Mouse (Mus musculus): ENCODE data around the gene Dvl3. TPM values are rescaled to one million over a fixed set of nuclear protein-coding genes. Genes with fewer than 3 reads are reported as not detected.
A peak's percentile ranks its signal among the peaks of the same experiment; 100 is the strongest.

Dvl3 gene
- total and polyA plus RNA-seq, 3 experiments: 4.1 to 20.5 TPM; not detected in 1

- Histone ChIP-seq H3K27ac (ENCODE audit: control insufficient read depth, low read depth, low read length) (peak overlapping the region; percentile 77), H3K4me3 (ENCODE audit: control insufficient read depth in 1 of 2, insufficient read depth in 1 of 2, low read depth in 2 of 2, low read length in 2 of 2) (0 out of 4 replicates have a peak overlapping the region, but pooled peaks have one; percentile 0 to 24), H3K36me3 (ENCODE audit: control insufficient read depth in 1 of 2, insufficient read depth in 2 of 2, low read length in 2 of 2) (peaks cover 2 to 20% of the 10 kb centered on the region in 2 experiments; a peak in 3 of 4 replicates), H3K9me3 (replicated peaks; ENCODE audit: insufficient read depth, low read length) (no peaks in the 10 kb centered on the region), H3K79me2 (ENCODE audit: control insufficient read depth, insufficient read depth, low read length, poor library complexity) (no peaks in the 10 kb centered on the region), H3K27me3 (ENCODE audit: control insufficient read depth in 1 of 2, insufficient read depth in 2 of 2, low read length in 2 of 2) (no peaks in the 10 kb centered on the region), H3K4me1 (ENCODE audit: control insufficient read depth in 1 of 2, insufficient read depth in 2 of 2, low read length in 2 of 2) (peaks cover 13 to 18% of the 10 kb centered on the region in 2 experiments), H3K9ac (ENCODE audit: control insufficient read depth, low read depth, low read length, poor library complexity, severe bottlenecking) (peak overlapping the region; percentile 36; the same call in 1 of the 2 replicates)
- TF ChIP-seq EP300 (IDR thresholded peaks at IDR 0.05; ENCODE audit: low read depth in 1 of 2, low read length in 2 of 2) (peak; percentile 86), MYB (IDR thresholded peaks at IDR 0.05; ENCODE audit: low read depth, low read length) (no peak), MAX (IDR thresholded peaks at IDR 0.05; ENCODE audit: low read length) (peak; percentile 64; the same call in 1 of the 2 replicates), MXI1 (IDR thresholded peaks at IDR 0.05; ENCODE audit: low read depth, low read length) (peak; percentile 71), ZMIZ1 (IDR thresholded peaks at IDR 0.05; ENCODE audit: low read depth, low read length) (0 out of 2 replicates have a peak, but pooled peaks have one; percentile 44), SIN3A (IDR thresholded peaks at IDR 0.05; ENCODE audit: low read length) (peak; percentile 84), POLR2AphosphoS5 (IDR thresholded peaks at IDR 0.05; ENCODE audit: borderline replicate concordance, low read depth, low read length) (no peak), CTCF (IDR thresholded peaks at IDR 0.05 in 2 of 3, conservative IDR thresholded peaks at IDR 0.05 in 1 of 3; ENCODE audit: control insufficient read depth in 1 of 3, insufficient read depth in 1 of 3, low read depth in 2 of 3, low read length in 3 of 3, poor library complexity in 1 of 3, severe bottlenecking in 1 of 3) (no peak), TBP (IDR thresholded peaks at IDR 0.05; ENCODE audit: low read depth, low read length) (peak; percentile 66), RCOR1 (IDR thresholded peaks at IDR 0.05; ENCODE audit: low read depth, low read length) (peak; percentile 87), GATA1 (IDR thresholded peaks at IDR 0.05; ENCODE audit: low read depth, low read length) (peak; percentile 91), ZNF384 (IDR thresholded peaks at IDR 0.05; ENCODE audit: low read depth, low read length) (no peak), MAFK (IDR thresholded peaks at IDR 0.05; ENCODE audit: borderline replicate concordance, low read depth, low read length) (peak; percentile 36; the same call in 1 of the 2 replicates), MYC (IDR thresholded peaks at IDR 0.05; ENCODE audit: low read depth, low read length) (peak; percentile 73), RAD21 (IDR thresholded peaks at IDR 0.05; ENCODE audit: low read depth, low read length) (no peak), TCF12 (IDR thresholded peaks at IDR 0.05; ENCODE audit: low read depth, low read length) (peak; percentile 93), HCFC1 (IDR thresholded peaks at IDR 0.05; ENCODE audit: low read depth, low read length) (peak; percentile 38), GABPA (IDR thresholded peaks at IDR 0.05; ENCODE audit: low read depth, low read length) (no peak), BHLHE40 (IDR thresholded peaks at IDR 0.05; ENCODE audit: borderline replicate concordance, low read depth, low read length) (no peak), CHD1 (IDR thresholded peaks at IDR 0.05; ENCODE audit: low read depth, low read length) (no peak), ETS1 (IDR thresholded peaks at IDR 0.05; ENCODE audit: low read depth, low read length) (peak; percentile 85), USF2 (IDR thresholded peaks at IDR 0.05; ENCODE audit: borderline replicate concordance in 1 of 2, insufficient read depth in 1 of 2, low read depth in 1 of 2, low read length in 2 of 2) (no peak), NRF1 (IDR thresholded peaks at IDR 0.05; ENCODE audit: insufficient read depth, low read depth, low read length, poor library complexity, severe bottlenecking) (no peak), MAZ (IDR thresholded peaks at IDR 0.05; ENCODE audit: low read depth, low read length) (peak; percentile 72), TAL1 (IDR thresholded peaks at IDR 0.05; ENCODE audit: low read length) (peak; percentile 79), JUND (IDR thresholded peaks at IDR 0.05; ENCODE audit: low read depth, low read length) (no peak), USF1 (IDR thresholded peaks at IDR 0.05; ENCODE audit: low read depth, low read length) (no peak), ZC3H11A (IDR thresholded peaks at IDR 0.05; ENCODE audit: low read depth, low read length) (0 out of 2 replicates have a peak, but pooled peaks have one; percentile 19), MEF2A (IDR thresholded peaks at IDR 0.05; ENCODE audit: extremely low read depth, insufficient replicate concordance, low read depth, low read length, poor library complexity, severe bottlenecking) (no peak), UBTF (IDR thresholded peaks at IDR 0.05; ENCODE audit: borderline replicate concordance, insufficient read depth, low read depth, low read length) (no peak)
- peak; percentile 93 for DNase-seq (ENCODE audit: low read depth, low spot score)
These were observed 12.0 kb downstream of the Dvl3 start for GRCm38 (mm10) chr16:20528779-20529178.

Measured in MEL (cell line).